Mouse (Mus musculus) embryo, embryonic 11 days (tissue): ENCODE measurements around the gene Myrfl.

Source experiments
- DNase-seq: peaks from one replicate; pipeline ENCODE4 v3.0.0-alpha.2; 2015

Gene Myrfl

DNA sequence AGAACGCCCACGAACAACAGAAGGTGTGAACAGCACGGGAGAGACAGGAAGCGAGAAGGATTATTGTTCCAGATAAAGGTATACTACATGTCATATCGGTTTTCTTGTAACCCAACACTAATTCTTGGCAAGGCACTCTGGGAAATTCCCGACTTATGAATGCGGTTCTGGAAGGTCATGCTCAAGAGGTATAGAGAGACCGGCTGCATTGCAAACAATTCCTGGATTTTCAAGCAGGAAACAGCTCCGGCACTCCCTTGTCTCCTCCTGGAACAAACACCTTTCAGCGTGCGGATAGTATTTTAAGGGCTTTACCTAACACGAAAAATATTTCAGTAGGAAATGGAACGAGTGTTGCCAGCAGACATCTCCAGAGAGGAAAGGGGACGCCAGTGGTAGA is 145.8 kb downstream of the Myrfl start:
- DNase-seq: no peak

DNA sequence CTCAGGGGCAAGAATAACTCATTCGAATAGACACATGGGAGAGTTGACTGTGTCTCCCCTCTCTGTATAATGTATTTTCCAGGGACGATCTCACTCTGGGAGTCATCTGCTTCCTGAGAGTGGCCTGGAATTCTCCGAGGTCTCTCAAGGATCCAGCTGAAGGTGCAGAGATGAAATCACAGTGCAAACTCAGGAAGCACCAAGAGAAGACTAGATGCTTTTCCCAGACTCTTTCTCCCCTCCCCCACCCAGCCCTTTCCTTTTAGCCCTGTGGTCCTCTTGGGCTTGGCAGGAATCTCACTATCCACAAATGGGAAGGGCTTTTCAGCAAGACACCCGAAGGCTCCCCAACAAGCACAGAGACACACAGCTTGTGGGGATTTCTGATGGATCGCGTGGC is 146.7 kb downstream of the Myrfl start:
- DNase-seq: no peak

DNA sequence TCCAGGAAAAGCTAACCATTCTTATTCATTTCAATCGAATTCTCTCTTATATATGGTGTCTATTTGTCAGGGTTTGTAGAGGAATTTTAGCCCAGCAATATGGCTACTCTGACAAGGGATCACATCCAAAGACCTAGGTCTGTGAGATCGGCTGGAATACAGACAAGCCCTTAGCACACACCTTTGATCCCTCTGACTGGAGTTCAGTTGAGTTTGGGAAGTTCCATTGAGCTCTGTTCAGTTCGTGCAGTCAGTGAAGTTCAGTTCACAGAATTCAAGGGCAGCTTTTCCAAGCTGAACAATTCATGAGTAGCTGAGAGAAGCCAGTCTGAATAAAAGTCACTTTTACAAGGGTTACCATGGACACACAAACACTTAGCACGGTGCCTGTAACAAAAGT is 148.0 kb downstream of the Myrfl start:
- no peak for DNase-seq

DNA sequence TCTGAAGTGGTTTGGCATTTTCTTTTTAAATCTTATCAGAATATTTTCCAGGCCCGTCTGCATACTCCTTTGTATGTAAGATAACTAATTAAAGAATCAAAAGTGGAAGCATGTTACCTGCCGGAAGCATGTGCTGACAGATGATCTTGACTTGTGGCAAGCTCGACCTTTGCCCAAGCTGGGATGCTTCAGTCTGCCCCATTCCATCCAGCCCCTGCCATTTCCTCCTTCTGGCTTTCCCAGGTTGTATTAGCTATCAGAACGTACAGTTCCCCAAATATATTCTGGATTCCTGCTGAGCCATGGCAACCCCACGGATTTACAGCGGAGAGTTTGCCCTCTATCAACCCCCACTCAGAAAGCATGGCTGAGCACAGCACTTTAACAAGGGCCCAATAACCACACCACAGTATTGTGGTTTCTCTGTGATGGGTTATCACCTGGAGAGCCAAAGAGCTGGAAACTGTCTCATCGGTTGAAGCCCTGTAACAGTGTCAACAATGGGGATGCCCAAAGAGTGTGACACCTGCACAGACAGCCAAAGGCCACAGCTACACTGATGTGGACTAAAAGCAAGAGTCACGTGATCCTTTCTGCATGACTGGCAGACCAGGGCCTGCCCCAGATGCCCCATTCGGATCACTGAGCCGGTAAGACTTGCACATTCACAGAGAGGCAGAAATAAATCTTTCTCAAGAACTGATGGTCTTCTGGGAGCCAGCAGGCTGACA is 150.3 kb downstream of the Myrfl start:
- no peak for DNase-seq

DNA sequence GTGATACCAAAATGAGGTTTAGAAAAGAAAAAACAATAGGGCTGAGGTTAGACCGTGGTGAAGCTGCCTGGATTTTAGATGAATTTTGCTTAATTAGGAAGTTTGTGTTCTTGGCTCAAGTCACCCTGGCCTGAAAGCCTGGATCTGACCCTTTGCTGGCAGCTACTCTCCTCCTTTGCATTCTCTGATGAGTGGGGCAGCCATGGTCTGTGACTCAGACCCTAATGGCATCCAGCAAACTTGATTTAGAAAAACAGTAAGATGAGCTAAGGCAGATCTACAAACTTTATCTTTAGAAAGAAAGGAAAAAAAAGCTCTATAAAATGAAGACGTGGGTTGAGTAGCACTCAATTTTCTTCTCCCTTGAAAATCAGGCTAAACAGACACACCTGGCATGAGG is 154.0 kb downstream of the Myrfl start:
- DNase-seq: no peak

DNA sequence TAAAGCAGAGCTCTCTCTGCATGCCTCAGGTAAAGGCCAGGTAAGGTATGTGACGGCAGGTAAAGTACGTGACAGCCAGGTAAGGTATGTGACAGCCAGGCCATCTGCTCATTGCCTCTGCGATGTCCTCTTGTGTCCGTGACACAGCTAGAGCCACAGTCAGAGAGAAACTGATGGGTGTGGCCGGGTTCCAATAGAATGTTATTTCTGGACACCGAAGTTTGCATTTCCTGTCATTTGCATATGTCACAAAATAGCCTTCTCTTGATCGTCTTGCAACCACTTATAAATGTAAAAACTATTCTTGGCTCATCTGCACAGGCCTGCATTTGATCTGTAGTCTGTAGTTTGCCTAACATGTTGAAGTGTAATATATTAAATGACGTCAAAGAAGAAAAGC is 154.5 kb downstream of the Myrfl start:
- DNase-seq: no peak

DNA sequence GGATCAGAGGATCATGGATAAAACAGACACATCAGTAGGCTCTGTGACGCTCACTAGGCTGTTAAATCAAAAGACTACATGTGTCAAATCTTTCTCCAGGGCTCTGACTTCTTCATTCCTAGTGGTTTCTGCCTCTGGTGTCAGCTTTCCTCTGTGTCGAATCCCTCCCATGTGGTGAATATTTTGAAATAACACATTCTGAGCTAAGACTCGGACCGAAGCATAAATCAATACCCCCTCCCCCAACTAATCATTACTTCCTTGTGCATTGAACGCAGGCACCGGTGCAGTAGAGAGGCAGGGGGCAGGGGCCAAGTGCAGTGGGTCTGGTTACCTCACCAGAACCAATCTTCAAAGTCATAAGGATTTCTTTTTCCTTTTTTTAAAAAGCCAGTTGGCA is 155.4 kb downstream of the Myrfl start:
- DNase-seq: peak; percentile 46

DNA sequence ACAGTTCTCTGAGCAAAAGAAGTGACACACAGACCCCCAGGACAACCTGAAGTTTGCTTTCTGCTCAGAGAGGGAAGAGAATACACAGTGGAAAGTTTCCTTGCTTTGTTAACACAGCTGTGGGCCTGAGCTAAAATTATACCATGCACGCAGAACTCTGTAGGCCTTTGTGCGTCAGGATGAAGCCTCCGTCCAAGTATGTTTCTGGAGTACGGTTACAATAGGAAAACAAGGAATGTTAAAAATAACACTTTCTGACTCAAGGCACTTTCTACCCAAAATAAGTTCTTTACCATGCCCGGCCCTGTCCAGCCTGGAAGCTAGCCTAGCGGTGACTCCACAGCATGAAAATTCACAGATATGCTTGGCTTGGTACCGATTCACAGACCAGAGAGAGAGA is 156.6 kb downstream of the Myrfl start:
- no peak for DNase-seq

DNA sequence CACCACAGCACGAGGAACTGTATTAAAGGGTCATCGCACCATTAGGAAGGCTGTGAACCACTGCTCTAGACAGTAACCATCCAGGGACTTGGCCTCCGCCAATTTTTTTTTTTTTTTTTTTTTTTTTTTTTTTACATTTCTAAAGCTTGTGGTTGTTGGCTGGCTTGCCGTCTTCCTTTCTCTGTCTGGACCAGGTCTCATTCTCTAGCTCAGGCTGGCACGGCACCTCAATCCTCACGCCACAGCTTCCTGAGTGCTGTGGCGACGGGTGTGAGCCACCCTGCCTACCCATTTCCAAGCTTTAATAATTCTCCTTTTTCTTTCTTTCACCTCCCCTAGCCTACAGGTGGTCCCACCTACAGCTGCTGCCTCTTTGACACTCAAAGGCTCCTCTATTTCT is 158.2 kb downstream of the Myrfl start:
- DNase-seq: no peak

DNA sequence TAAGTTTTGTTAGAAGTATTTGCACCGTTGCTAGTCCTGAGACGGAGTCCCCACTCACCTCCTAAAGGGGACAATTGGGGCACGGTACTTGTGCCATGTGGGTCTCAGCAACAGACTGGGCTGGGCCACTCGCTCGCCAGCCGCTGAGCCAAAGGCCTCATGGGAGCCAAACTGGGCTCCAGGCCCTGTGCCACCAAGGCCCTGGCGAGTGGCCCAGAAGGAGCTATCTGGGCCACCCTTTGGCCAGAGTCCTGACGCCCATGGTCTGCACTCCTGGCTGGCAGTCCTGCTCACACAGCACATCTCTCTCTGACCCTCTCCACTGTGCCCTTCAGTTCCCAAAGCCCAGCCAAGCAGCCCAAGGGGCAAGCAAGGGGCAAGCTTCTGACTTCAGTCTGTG is 161.1 kb downstream of the Myrfl start:
- no peak for DNase-seq

DNA sequence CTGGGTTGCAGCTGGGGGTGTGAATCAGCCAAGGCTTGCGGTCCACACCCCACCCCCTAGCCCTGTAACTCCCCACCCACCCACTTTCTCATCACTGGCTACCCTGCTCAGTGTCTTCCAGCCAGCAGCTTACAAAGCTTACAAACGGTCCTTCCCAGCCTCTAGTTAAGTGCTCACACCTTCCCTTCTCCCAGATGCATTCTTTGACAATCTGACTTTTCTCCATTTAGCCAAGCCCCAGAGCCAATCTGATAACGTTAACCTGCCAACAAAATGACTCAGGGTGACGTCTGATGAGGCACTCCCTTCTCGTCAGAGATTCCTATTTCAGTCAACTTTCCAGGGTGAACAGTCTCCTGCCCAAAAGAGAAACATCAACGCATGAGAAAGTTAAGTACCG is 163.1 kb downstream of the Myrfl start:
- DNase-seq: no peak

DNA sequence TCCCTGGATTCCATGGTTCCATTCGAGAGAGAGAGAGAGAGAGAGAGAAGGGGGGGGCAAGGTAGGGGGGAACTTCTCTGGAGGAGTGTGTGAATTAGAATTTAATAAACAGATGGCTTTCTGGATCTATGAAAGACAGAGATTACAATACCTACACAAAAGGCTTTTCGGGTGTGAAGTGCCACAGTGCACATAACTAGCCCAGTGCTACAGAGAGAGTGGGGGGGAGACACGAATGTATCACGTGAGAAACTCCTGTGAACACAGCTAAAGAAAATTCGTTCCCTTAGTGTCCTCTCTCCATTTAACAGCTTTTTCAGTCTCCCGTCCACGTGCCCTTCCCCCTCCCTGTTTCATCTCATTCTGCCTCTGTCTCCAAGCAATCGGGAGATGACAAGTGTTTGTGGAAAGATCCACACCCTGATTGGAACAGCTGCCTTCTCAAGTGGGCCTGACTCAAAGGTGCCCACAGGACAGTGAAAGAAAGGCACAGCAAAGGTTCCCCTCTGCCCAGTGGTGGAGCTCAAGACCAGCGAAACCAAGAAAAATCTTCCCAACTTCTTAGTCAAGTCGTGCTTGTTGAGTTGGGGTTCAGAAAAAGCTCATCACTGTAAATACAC is 166.6 kb downstream of the Myrfl start:
- DNase-seq: no peak

DNA sequence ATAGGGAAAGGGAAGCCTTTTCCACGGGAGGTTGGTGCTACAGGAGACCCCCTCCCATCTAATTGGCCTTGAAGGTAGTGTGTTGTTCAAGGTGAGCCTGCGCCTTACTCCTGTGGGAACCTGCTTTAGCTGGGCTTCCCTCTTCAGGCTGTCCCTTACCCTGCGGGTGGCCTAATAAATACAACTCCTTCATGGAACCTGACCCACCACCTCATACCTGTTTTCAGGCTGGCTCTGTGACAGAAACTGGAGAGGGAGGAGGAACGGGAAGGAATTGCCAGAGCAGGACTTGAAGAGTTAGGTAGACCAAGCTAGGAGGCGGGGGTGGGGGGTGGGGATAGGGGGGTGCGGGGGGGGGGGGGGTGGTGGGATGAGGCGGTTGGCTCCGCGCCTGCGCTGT is 167.9 kb downstream of the Myrfl start:
- no peak for DNase-seq

DNA sequence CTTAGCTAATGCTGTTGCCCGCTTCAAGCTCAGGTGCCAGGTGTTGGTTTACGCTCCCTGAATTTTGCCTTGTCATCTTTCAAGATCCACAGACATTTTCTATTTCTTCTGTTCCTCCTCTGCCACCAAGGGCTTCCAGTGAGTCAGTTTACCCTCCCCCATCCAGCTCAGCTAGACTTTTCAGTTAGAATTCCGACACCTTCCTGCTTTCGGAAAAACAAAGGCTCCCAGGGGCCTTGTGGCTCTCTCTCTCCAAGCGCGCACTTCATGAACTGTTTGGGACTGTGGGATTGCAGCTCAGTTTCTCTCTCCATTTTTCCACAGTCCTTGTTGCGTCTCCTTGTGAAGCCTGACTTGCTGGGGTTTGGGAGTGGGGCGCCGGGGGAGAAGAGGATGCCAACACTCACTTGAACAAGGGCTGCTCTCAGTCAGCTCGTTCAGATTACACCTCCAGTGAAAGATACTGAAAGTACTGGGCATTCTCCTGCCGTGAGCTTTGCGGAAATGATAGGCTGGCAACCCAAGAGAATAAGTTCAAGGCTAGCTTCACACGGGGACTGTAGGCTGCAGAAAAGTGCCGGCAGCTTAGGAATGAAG is 168.9 kb downstream of the Myrfl start:
- peak; percentile 49 for DNase-seq
